Mouse (Mus musculus): ENCODE measurements around the gene Spats2. TPM values are rescaled to one million over a fixed set of nuclear protein-coding genes. Genes with fewer than 3 reads are reported as not detected.
"Not testable (repeated sequence)": the region's sequence is repeated elsewhere in the genome, so short reads cannot be mapped to it uniquely, and the experiment has no call there.

Gene Spats2
- polyA plus RNA-seq, 2 experiments = 39.7 to 47.1 TPM

DNA sequence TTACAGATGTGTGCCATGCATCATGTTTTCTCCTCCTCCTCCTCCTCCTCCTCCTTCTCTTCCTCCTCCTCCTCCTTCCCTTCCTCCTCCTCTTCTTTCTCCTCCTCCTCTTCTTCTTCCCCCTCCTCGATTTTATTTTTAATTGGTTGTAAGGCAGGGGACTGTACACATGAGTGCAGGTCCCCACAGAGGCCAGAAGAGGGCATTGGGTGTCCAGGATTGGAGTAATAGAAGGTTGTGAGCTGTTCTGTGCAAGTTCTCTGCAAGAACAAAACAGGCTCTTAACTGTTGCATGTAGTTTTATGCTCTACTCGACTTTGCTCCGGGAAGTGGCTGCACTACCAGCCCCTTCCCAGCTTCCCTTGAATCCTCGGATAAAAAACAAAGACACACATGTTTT, 114.4 kb downstream of the Spats2 start:
- Histone ChIP-seq H3K36me3 (ENCODE audit: control insufficient read depth, insufficient read depth, low read length) (peaks cover 39% of the 10 kb centered on the region), H3K4me2 (replicated peaks; ENCODE audit: low read depth, low read length, severe bottlenecking) (no peak overlapping the region), H3K27me3 (ENCODE audit: control insufficient read depth, insufficient read depth, low read length) (no peaks in the 10 kb centered on the region), H3K4me1 (ENCODE audit: control insufficient read depth, insufficient read depth, low read length) (no peaks in the 10 kb centered on the region), H3K4me3 (replicated peaks; ENCODE audit: low read length) (no peak overlapping the region), H3K9ac (ENCODE audit: low read depth, low read length, severe bottlenecking) (no peak overlapping the region), H3K9me3 (ENCODE audit: control insufficient read depth, low read length) (no peaks in the 10 kb centered on the region), H3K27ac (replicated peaks; ENCODE audit: low read depth, low read length) (no peak overlapping the region)
- ATAC-seq (ENCODE audit: low FRiP score, low read depth) = no peak
- no peak for DNase-seq (ENCODE audit: low spot score)
- no peak for TF ChIP-seq POLR2A (IDR thresholded peaks at IDR 0.05; ENCODE audit: borderline replicate concordance, extremely low read depth, insufficient read depth, insufficient read length)
- WGBS = 64% methylated on average over 4 of the region's 4 CpGs

DNA sequence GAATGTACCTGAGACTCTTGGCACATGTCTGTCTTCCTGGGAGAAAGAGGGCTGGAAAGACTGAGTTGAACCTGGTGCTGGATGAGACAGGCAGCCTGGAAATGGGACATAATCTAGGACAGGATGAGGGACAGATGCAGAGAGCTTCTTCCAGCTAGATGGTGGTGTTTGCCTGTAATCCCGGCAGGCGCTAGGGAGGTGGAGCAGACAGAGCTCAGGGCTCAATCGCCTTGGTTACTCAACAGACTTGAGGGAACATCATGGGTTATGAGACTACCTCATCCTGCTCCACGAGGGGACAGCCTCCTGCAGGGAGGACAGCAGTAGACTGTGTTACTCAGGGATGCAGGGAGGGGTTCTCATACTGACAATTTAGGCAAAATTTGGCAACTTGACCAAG, 115.5 kb downstream of the Spats2 start:
- Histone ChIP-seq H3K36me3 (ENCODE audit: control insufficient read depth, insufficient read depth, low read length) (peaks cover 48% of the 10 kb centered on the region), H3K9ac (ENCODE audit: low read depth, low read length, severe bottlenecking) (no peak overlapping the region), H3K4me3 (replicated peaks; ENCODE audit: low read length) (no peak overlapping the region), H3K4me1 (ENCODE audit: control insufficient read depth, insufficient read depth, low read length) (no peaks in the 10 kb centered on the region), H3K9me3 (ENCODE audit: control insufficient read depth, low read length) (no peaks in the 10 kb centered on the region), H3K27me3 (ENCODE audit: control insufficient read depth, insufficient read depth, low read length) (no peaks in the 10 kb centered on the region), H3K4me2 (replicated peaks; ENCODE audit: low read depth, low read length, severe bottlenecking) (no peak overlapping the region), H3K27ac (replicated peaks; ENCODE audit: low read depth, low read length) (no peak overlapping the region)
- 69% methylated on average over 4 of the region's 4 CpGs for WGBS
- DNase-seq (ENCODE audit: low spot score) (no peak), ATAC-seq (ENCODE audit: low FRiP score, low read depth) (no peak)
- TF ChIP-seq POLR2A (IDR thresholded peaks at IDR 0.05; ENCODE audit: borderline replicate concordance, extremely low read depth, insufficient read depth, insufficient read length) = no peak

DNA sequence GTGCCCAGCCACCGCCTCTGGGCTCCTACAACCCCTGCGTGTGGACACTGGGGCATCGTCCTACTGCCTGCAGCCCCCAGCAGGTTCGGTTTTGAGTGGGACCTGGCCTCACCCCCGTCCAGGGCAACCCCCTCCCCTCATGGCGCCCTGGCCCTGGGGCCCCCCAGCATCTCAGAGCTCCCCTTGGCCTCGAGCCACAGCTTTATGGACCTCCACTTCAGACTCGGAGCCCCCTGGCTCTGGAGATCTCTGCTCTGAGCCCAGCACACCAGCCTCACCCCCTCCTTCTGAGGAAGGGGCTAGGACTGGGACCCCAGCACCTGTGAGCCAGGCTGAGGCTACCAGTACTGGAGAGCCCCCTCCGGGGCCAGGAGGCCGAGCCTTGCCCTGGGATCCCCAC, 116.3 kb downstream of the Spats2 start:
- no peak for TF ChIP-seq POLR2A (IDR thresholded peaks at IDR 0.05; ENCODE audit: borderline replicate concordance, extremely low read depth, insufficient read depth, insufficient read length)
- H3K9ac ChIP-seq (ENCODE audit: low read depth, low read length, severe bottlenecking) = no peak overlapping the region
- H3K9me3 ChIP-seq (ENCODE audit: control insufficient read depth, low read length) = no peaks in the 10 kb centered on the region
- H3K4me3 ChIP-seq (replicated peaks; ENCODE audit: low read length) = no peak overlapping the region
- H3K36me3 ChIP-seq (ENCODE audit: control insufficient read depth, insufficient read depth, low read length) = peaks cover 55% of the 10 kb centered on the region
- WGBS = 83% methylated on average over 9 of the region's 10 CpGs
- no peaks in the 10 kb centered on the region for H3K27me3 ChIP-seq (ENCODE audit: control insufficient read depth, insufficient read depth, low read length)
- ATAC-seq (ENCODE audit: low FRiP score, low read depth) (no peak), DNase-seq (ENCODE audit: low spot score) (no peak)
- H3K27ac ChIP-seq (replicated peaks; ENCODE audit: low read depth, low read length) = no peak overlapping the region
- H3K4me2 ChIP-seq (replicated peaks; ENCODE audit: low read depth, low read length, severe bottlenecking) = no peak overlapping the region
- H3K4me1 ChIP-seq (ENCODE audit: control insufficient read depth, insufficient read depth, low read length) = no peaks in the 10 kb centered on the region

DNA sequence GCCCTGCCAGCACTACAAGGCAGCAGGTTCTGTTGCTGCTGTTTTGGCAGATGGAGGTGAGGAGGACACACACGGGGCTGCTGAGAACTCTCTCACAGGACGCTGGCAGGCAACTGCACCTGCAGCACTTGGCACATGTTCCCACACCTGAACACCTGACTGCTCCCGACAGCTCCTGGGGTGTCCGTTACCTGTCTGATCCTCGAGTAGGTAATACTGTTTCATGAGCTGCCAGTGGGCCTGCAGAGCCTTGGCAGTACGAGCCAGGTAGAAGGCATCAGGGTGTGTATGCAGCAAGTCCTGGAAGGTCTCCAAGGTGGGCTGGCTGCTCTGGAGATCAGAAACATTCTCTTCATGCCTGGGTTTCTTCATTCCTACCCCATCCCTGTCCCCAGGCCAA, 121.0 kb downstream of the Spats2 start:
- not testable (repeated sequence) for DNase-seq (ENCODE audit: low spot score); ATAC-seq (ENCODE audit: low FRiP score, low read depth); H3K4me2 ChIP-seq (replicated peaks; ENCODE audit: low read depth, low read length, severe bottlenecking); H3K9ac ChIP-seq (ENCODE audit: low read depth, low read length, severe bottlenecking); H3K4me1 ChIP-seq (ENCODE audit: control insufficient read depth, insufficient read depth, low read length); H3K9me3 ChIP-seq (ENCODE audit: control insufficient read depth, low read length); H3K4me3 ChIP-seq (replicated peaks; ENCODE audit: low read length); H3K27me3 ChIP-seq (ENCODE audit: control insufficient read depth, insufficient read depth, low read length); H3K27ac ChIP-seq (replicated peaks; ENCODE audit: low read depth, low read length)
- 79% methylated on average over 6 of the region's 6 CpGs for WGBS
- H3K36me3 ChIP-seq (ENCODE audit: control insufficient read depth, insufficient read depth, low read length) = peaks cover 75% of the 10 kb centered on the region

DNA sequence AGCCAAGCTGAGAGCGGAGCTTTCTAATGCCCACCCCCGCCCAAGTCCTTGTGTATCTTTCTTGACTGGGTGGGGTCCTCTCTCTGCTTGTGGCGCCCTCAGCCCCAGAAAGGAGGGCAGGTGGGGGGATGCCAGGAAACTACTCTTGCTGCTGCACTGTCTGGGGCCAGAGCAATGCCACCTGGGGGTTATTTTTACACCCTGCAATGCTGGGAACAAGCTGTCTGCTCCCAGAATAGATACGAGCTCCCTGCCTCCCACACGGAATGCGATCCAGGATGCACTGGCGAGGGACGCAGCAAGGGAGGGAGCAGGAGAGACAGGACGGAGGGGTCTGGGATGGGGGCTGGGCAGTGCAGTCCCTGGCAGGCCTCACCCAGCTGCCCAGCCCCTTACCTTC, 123.3 kb downstream of the Spats2 start:
- Histone ChIP-seq H3K9me3 (ENCODE audit: control insufficient read depth, low read length) (no peaks in the 10 kb centered on the region), H3K27me3 (ENCODE audit: control insufficient read depth, insufficient read depth, low read length) (no peaks in the 10 kb centered on the region), H3K4me1 (ENCODE audit: control insufficient read depth, insufficient read depth, low read length) (peaks cover 7% of the 10 kb centered on the region; the same call in 1 of the 2 replicates), H3K4me3 (replicated peaks; ENCODE audit: low read length) (no peak overlapping the region), H3K4me2 (replicated peaks; ENCODE audit: low read depth, low read length, severe bottlenecking) (no peak overlapping the region), H3K27ac (replicated peaks; ENCODE audit: low read depth, low read length) (no peak overlapping the region), H3K36me3 (ENCODE audit: control insufficient read depth, insufficient read depth, low read length) (peaks cover 56% of the 10 kb centered on the region), H3K9ac (ENCODE audit: low read depth, low read length, severe bottlenecking) (no peak overlapping the region)
- no peak for ATAC-seq (ENCODE audit: low FRiP score, low read depth)
- TF ChIP-seq POLR2A (IDR thresholded peaks at IDR 0.05; ENCODE audit: borderline replicate concordance, extremely low read depth, insufficient read depth, insufficient read length) = no peak
- 87% methylated on average over 9 of the region's 9 CpGs for WGBS
- DNase-seq (ENCODE audit: low spot score) = no peak

DNA sequence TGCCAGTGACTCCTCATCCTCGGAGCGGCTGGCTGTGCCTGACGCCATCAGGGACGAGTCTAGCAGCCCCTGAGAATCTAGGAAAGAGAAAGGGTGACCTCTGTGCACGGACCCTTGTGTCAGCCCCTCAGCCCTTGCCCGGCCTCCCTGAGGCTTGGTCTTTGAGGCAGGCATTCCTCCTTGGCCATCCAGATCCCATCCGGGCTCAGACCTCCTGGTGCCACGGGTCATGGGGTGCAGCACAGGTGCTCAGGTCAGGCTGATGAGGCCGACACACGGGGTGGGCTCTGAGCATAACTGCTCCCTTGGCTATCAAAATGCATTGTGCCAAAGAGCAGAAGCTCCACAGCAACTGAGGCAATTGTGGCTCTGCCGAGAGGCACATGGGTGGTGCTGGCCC, 124.2 kb downstream of the Spats2 start:
- peaks cover 46% of the 10 kb centered on the region for H3K36me3 ChIP-seq (ENCODE audit: control insufficient read depth, insufficient read depth, low read length)
- H3K9ac ChIP-seq (ENCODE audit: low read depth, low read length, severe bottlenecking) = no peak overlapping the region
- 96% methylated on average over 11 of the region's 11 CpGs for WGBS
- peaks cover 7% of the 10 kb centered on the region; the same call in 1 of the 2 replicates for H3K4me1 ChIP-seq (ENCODE audit: control insufficient read depth, insufficient read depth, low read length)
- no peak overlapping the region for H3K4me3 ChIP-seq (replicated peaks; ENCODE audit: low read length)
- no peaks in the 10 kb centered on the region for H3K27me3 ChIP-seq (ENCODE audit: control insufficient read depth, insufficient read depth, low read length)
- no peak for TF ChIP-seq POLR2A (IDR thresholded peaks at IDR 0.05; ENCODE audit: borderline replicate concordance, extremely low read depth, insufficient read depth, insufficient read length)
- no peak overlapping the region for H3K27ac ChIP-seq (replicated peaks; ENCODE audit: low read depth, low read length)
- ATAC-seq (ENCODE audit: low FRiP score, low read depth) = no peak
- no peak for DNase-seq (ENCODE audit: low spot score)
- no peak overlapping the region for H3K4me2 ChIP-seq (replicated peaks; ENCODE audit: low read depth, low read length, severe bottlenecking)
- no peaks in the 10 kb centered on the region for H3K9me3 ChIP-seq (ENCODE audit: control insufficient read depth, low read length)

DNA sequence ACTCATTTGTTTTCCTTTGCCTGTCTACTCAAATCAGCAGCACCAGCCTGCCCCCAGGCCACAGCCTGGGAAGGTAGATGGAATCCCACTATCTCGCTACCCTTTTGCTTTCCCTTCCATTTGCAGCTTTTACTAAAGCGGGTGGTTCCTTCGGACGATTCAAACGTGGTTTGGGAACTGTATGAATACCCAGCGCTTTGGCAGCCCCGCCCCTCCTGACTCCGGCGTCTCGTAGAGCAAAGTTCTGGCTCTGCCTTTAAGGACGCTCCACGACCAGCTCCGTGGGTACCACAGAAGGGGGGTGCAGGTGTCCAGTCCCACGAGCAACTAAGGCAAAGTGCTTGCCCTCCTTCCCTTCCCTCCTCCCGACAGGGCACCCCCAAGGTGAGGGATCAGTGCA, 125.4 kb downstream of the Spats2 start:
- H3K9me3 ChIP-seq (ENCODE audit: control insufficient read depth, low read length); H3K27me3 ChIP-seq (ENCODE audit: control insufficient read depth, insufficient read depth, low read length); DNase-seq (ENCODE audit: low spot score); H3K4me1 ChIP-seq (ENCODE audit: control insufficient read depth, insufficient read depth, low read length); ATAC-seq (ENCODE audit: low FRiP score, low read depth): not testable (repeated sequence)
- Histone ChIP-seq H3K4me3 (replicated peaks; ENCODE audit: low read length) (peak overlapping the region; percentile 68), H3K27ac (replicated peaks; ENCODE audit: low read depth, low read length) (peak overlapping the region; percentile 38; the same call in 1 of the 2 replicates), H3K9ac (ENCODE audit: low read depth, low read length, severe bottlenecking) (peak overlapping the region; percentile 75), H3K36me3 (ENCODE audit: control insufficient read depth, insufficient read depth, low read length) (peaks cover 36% of the 10 kb centered on the region), H3K4me2 (replicated peaks; ENCODE audit: low read depth, low read length, severe bottlenecking) (peak overlapping the region; percentile 79)
- 2% methylated on average over 14 of the region's 15 CpGs for WGBS
